Mouse (Mus musculus): ENCODE results near the gene Rgs11. TPM values are rescaled to one million over a fixed set of nuclear protein-coding genes. Genes with fewer than 3 reads are reported as not detected.

Rgs11 gene
- polyA plus RNA-seq, 1 experiment from 2014 or later, result 4.6 TPM

Other genes starting within 250 kb of the Rgs11 start
- 32.5 and 32.6 TPM in 2 replicates for gene Capn15, start 217.2 kb upstream of the Rgs11 start, polyA plus RNA-seq (2016; fragmentation: Nextera tagmentation; extraction: Ambion mirVana)
- gene Rab11fip3, start 133.4 kb upstream of the Rgs11 start, polyA plus RNA-seq (2016; fragmentation: Nextera tagmentation; extraction: Ambion mirVana), result 37.1 and 42.8 TPM in 2 replicates
- gene Decr2, start 112.6 kb upstream of the Rgs11 start, polyA plus RNA-seq (2016; fragmentation: Nextera tagmentation; extraction: Ambion mirVana), result 33.1 and 33.8 TPM in 2 replicates
- gene Nme4, start 107.3 kb upstream of the Rgs11 start, polyA plus RNA-seq (2016; fragmentation: Nextera tagmentation; extraction: Ambion mirVana), result 50.4 and 52.9 TPM in 2 replicates
- gene Tmem8, start 89.7 kb upstream of the Rgs11 start, polyA plus RNA-seq (2016; fragmentation: Nextera tagmentation; extraction: Ambion mirVana), result 2.9 and 3.0 TPM in 2 replicates
- gene Mrpl28, start 79.5 kb upstream of the Rgs11 start, polyA plus RNA-seq (2016; fragmentation: Nextera tagmentation; extraction: Ambion mirVana), result 171 and 184 TPM in 2 replicates
- 17.7 and 19.4 TPM in 2 replicates for gene Axin1, start 64.3 kb upstream of the Rgs11 start, polyA plus RNA-seq (2016; fragmentation: Nextera tagmentation; extraction: Ambion mirVana)
- gene Pdia2, start 3.9 kb upstream of the Rgs11 start, polyA plus RNA-seq (2016; fragmentation: Nextera tagmentation; extraction: Ambion mirVana), result 0.23 and 0.32 TPM in 2 replicates
- gene Arhgdig, start 4.8 kb downstream of the Rgs11 start, polyA plus RNA-seq (2016; fragmentation: Nextera tagmentation; extraction: Ambion mirVana), result 19.4 and 22.2 TPM in 2 replicates
- gene Fam234a, start 41.3 kb downstream of the Rgs11 start, polyA plus RNA-seq (2016; fragmentation: Nextera tagmentation; extraction: Ambion mirVana), result 34.5 and 37.9 TPM in 2 replicates
- gene Luc7l, start 49.9 kb downstream of the Rgs11 start, polyA plus RNA-seq (2016; fragmentation: Nextera tagmentation; extraction: Ambion mirVana), result 138 and 140 TPM in 2 replicates
- 0.40 and 0.59 TPM in 2 replicates for gene Neurl1b, start 211.9 kb downstream of the Rgs11 start, polyA plus RNA-seq (2016; fragmentation: Nextera tagmentation; extraction: Ambion mirVana)